Mouse (Mus musculus) inflammation-experienced regulatory T-cells (primary cell): Measurements from ENCODE around the gene Hcn1. TPM values are rescaled to one million over a fixed set of nuclear protein-coding genes. Genes with fewer than 3 reads are reported as not detected.

Experiments
- polyA plus RNA-seq, 2 experiments: library from polyadenylated mRNA; unstranded; fragments of 100-300 nt; shearing (Covaris generic); gene quantifications; one replicate each; pipeline ENCODE4 v1.2.1; 2017

The Hcn1 gene
- polyA plus RNA-seq, result 1 to 10 TPM in 1 of 2 experiments, under 1 TPM in 1; 0.53 to 1.3 TPM

DNA sequence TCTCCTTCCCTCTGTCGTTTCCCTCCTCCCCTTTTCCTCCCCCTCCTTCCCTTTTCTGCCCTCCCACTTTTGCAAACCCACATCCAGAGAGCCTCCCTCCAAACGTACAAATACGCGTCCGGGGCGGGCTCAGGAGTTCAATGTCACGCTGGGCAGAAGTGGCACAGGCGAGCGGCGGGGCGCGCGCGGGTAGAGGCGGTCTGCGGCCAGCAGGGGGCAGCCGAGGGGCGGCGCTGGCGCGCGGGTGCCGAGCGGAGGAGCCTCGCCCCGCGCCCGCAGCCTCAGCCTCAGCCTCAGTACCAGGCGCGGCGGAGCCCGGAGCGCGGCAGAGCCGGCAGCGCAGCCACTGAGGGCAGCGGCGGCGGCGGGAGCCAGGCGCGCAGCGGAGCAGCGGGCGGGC lies at the start of gene Hcn1:
TSS of gene Hcn1 (plus strand) at position 140 of the 400 bp plus-strand sequence.

